Mouse (Mus musculus) limb, embryonic 15.5 days (tissue): Measurements from ENCODE around the gene Tlr2. TPM values are rescaled to one million over a fixed set of nuclear protein-coding genes. Genes with fewer than 3 reads are reported as not detected.

Experiments
- ATAC-seq: fragments of 200-750 bp; cut with Nextera tagmentation; 2 replicates; pipeline ENCODE4 v1.8.0; 2017; ENCODE audit warnings: low read depth, moderate TSS enrichment; ENCODE audit not compliant: insufficient number of reproducible peaks, low FRiP score, low TSS enrichment
- H3K27ac ChIP-seq: fragments of 300-500 bp; sonication (generic); 2 replicates; pipeline ENCODE4 v1.5.1; 2015; ENCODE audit warnings: moderate library complexity, mild to moderate bottlenecking, inconsistent platforms
- H3K27me3 ChIP-seq: fragments of 300-500 bp; sonication (generic); 2 replicates; pipeline ENCODE4 v1.6.1; 2015; ENCODE audit warnings: inconsistent platforms
- H3K36me3 ChIP-seq: fragments of 300-500 bp; sonication (generic); 2 replicates; pipeline ENCODE4 v1.6.1; 2015; ENCODE audit warnings: inconsistent platforms
- H3K4me1 ChIP-seq: fragments of 300-500 bp; sonication (generic); 2 replicates; pipeline ENCODE4 v1.6.1; 2015; ENCODE audit warnings: inconsistent platforms
- H3K4me2 ChIP-seq: fragments of 300-500 bp; sonication (generic); 2 replicates; pipeline ENCODE4 v1.6.1; 2015; ENCODE audit warnings: mild to moderate bottlenecking, inconsistent platforms
- H3K4me3 ChIP-seq: fragments of 300-500 bp; sonication (generic); 2 replicates; pipeline ENCODE4 v1.5.1; 2015; ENCODE audit warnings: mild to moderate bottlenecking, inconsistent platforms
- H3K9ac ChIP-seq: fragments of 300-500 bp; sonication (generic); 2 replicates; pipeline ENCODE4 v1.6.1; 2015; ENCODE audit warnings: inconsistent platforms
- H3K9me3 ChIP-seq: fragments of 300-500 bp; sonication (generic); 2 replicates; pipeline ENCODE4 v1.6.1; 2016; ENCODE audit warnings: inconsistent platforms
- WGBS: fragments of 180-500 bp; shearing (Covaris S2); methylation state at CpG from one replicate; pipeline ENCODE4 v1.1.7; 2015; 5-methylcytosine and 5-hydroxymethylcytosine counted together
- polyA plus RNA-seq: library from polyadenylated mRNA; unstranded; fragments of >200 nt; fragmentation: Nextera tagmentation; extraction: Ambion mirVana; gene quantifications from 2 replicates; pipeline ENCODE4 v1.2.1, GENCODE M21; 2015

The Tlr2 gene
- polyA plus RNA-seq, 1 experiment from 2014 or later: 11.7 TPM

- 82% methylated on average over 2 of the region's 2 CpGs for WGBS
- Histone ChIP-seq H3K9ac (no peak overlapping the region), H3K27me3 (no peaks in the 10 kb centered on the region), H3K4me2 (no peak overlapping the region), H3K4me3 (no peak overlapping the region), H3K36me3 (no peaks in the 10 kb centered on the region), H3K27ac (no peak overlapping the region), H3K9me3 (no peaks in the 10 kb centered on the region), H3K4me1 (peaks cover 20% of the 10 kb centered on the region)
- ATAC-seq: no peak
These were observed 54.5 kb downstream of the Tlr2 start for GRCm38 (mm10) chr3:83787086-83787485.

Other genes with a start within 250 kb of the Tlr2 start
- gene Sfrp2, start 75.4 kb downstream of the Tlr2 start, polyA plus RNA-seq: 247 and 354 TPM in 2 replicates
- gene Tmem131l, start 198.4 kb upstream of the Tlr2 start, polyA plus RNA-seq: 47.9 and 51.4 TPM in 2 replicates